Comparison of ENCODE assay signal across 21 mouse cellular contexts in genomic region chr5:135497347-135497955, GRCm38 (mm10). TPM values are rescaled to one million over a fixed set of nuclear protein-coding genes. Genes with fewer than 3 reads are reported as not detected.
DNase-seq lines count a peak whose midpoint lies in the region; ATAC-seq and TF ChIP-seq lines count a peak whose summit lies in the region.
"Had no signal": no experiment of that assay in that cellular context is flagged by ENCODE, and none has a peak within 500 bp of the region (broad histone marks: within the 10 kb centered on the region; RNA-seq: fewer than 3 reads in every experiment).

No protein-coding gene starts in this region.

- no peak for ATAC-seq in neural tube, embryonic 13.5 days (ENCODE audit: low read depth)
- ATAC-seq in neural tube, embryonic 15.5 days (ENCODE audit: low FRiP score) = no peak
- ATAC-seq: hindbrain, postnatal 0 days; intestine, embryonic 16.5 days had no signal

- H3K4me2 ChIP-seq in neural tube, embryonic 13.5 days = no peak overlapping the region
- H3K4me2 ChIP-seq in neural tube, embryonic 15.5 days = no peak overlapping the region
- no peak overlapping the region for H3K4me2 ChIP-seq in myocyte (ENCODE audit: low read depth)
- H3K4me2 ChIP-seq: forebrain, embryonic 12.5 days; heart, embryonic 15.5 days; kidney, embryonic 15.5 days; liver, embryonic 13.5 days; lung, embryonic 14.5 days; midbrain, embryonic 12.5 days; stomach, embryonic 15.5 days had no signal

- TF ChIP-seq POLR2A in myocyte (IDR thresholded peaks at IDR 0.05; ENCODE audit: insufficient read length, low read depth) = no peak

- H3K4me3 ChIP-seq in neural tube, embryonic 13.5 days = no peak overlapping the region
- H3K4me3 ChIP-seq in neural tube, embryonic 15.5 days (replicated peaks) = no peak overlapping the region
- no peak overlapping the region for H3K4me3 ChIP-seq in myocyte
- H3K4me3 ChIP-seq: forebrain, embryonic 12.5 days; heart, embryonic 15.5 days; kidney, embryonic 15.5 days; liver, embryonic 13.5 days; midbrain, embryonic 12.5 days; stomach, embryonic 15.5 days had no signal

- H3K9me3 ChIP-seq in neural tube, embryonic 13.5 days = no peaks in the 10 kb centered on the region
- H3K9me3 ChIP-seq in neural tube, embryonic 15.5 days (replicated peaks) = no peaks in the 10 kb centered on the region
- H3K9me3 ChIP-seq: forebrain, embryonic 12.5 days; heart, embryonic 15.5 days; kidney, embryonic 15.5 days; liver, embryonic 13.5 days; midbrain, embryonic 12.5 days; stomach, embryonic 15.5 days had no signal

- H3K36me3 ChIP-seq in neural tube, embryonic 13.5 days = no peaks in the 10 kb centered on the region
- H3K36me3 ChIP-seq in neural tube, embryonic 15.5 days = no peaks in the 10 kb centered on the region
- H3K36me3 ChIP-seq in myocyte (ENCODE audit: control insufficient read depth, insufficient read depth) = no peaks in the 10 kb centered on the region
- H3K36me3 ChIP-seq: forebrain, embryonic 12.5 days; heart, embryonic 15.5 days; kidney, embryonic 15.5 days; liver, embryonic 13.5 days; midbrain, embryonic 12.5 days; stomach, embryonic 15.5 days had no signal

- peaks cover 25% of the 10 kb centered on the region for H3K4me1 ChIP-seq in neural tube, embryonic 13.5 days (replicated peaks)
- H3K4me1 ChIP-seq in neural tube, embryonic 15.5 days = peaks cover 13% of the 10 kb centered on the region; the same call in 1 of the 2 replicates
- H3K4me1 ChIP-seq: forebrain, embryonic 12.5 days; liver, embryonic 13.5 days; midbrain, embryonic 12.5 days; stomach, embryonic 15.5 days had no signal

- no peaks in the 10 kb centered on the region for H3K27me3 ChIP-seq in neural tube, embryonic 13.5 days
- H3K27me3 ChIP-seq in neural tube, embryonic 15.5 days (replicated peaks) = no peaks in the 10 kb centered on the region
- no peaks in the 10 kb centered on the region for H3K27me3 ChIP-seq in myocyte (ENCODE audit: control insufficient read depth, insufficient read depth, insufficient read length)
- H3K27me3 ChIP-seq: forebrain, embryonic 12.5 days; heart, embryonic 15.5 days; kidney, embryonic 15.5 days; liver, embryonic 13.5 days; midbrain, embryonic 12.5 days; stomach, embryonic 15.5 days had no signal

- intact Hi-C loops in gastrocnemius, postnatal 14 days (cut with DNase I; ENCODE audit: low total_unique reads) = no loop called here

- peak overlapping the region; percentile 15 for H3K27ac ChIP-seq in neural tube, embryonic 13.5 days (replicated peaks)
- H3K27ac ChIP-seq in neural tube, embryonic 15.5 days (replicated peaks) = no peak overlapping the region
- H3K27ac ChIP-seq: forebrain, embryonic 12.5 days; heart, embryonic 15.5 days; hindbrain, postnatal 0 days; kidney, embryonic 15.5 days; liver, embryonic 13.5 days; midbrain, embryonic 12.5 days; stomach, embryonic 15.5 days had no signal

- DNase-seq in adrenal gland, adult (ENCODE audit: inconsistent age in 2 of 2, low spot score in 1 of 2) = peak; percentile 35 to 85
- no peak for DNase-seq in adrenal gland, adult 18-20 months (ENCODE audit: low spot score in 2 of 2)
- peak; percentile 30 for DNase-seq in gastrocnemius, postnatal 14 days
- no peak for DNase-seq in gastrocnemius, adult 8-10 months (ENCODE audit: low spot score in 2 of 2)
- DNase-seq in right cerebral cortex, adult 18-20 months = no peak
- DNase-seq: cerebellum, adult 9-10 months; kidney, postnatal 36 days; liver, embryonic 13.5 days; lung, embryonic 14.5 days; right cerebral cortex, postnatal 4 days; thymus, postnatal 36 days had no signal

- no peaks in the 10 kb centered on the region for H3K79me2 ChIP-seq in myocyte (ENCODE audit: control insufficient read depth, insufficient read depth)

- WGBS in neural tube, embryonic 13.5 days = 61% methylated on average over 6 of the region's 6 CpGs
- WGBS in neural tube, embryonic 15.5 days = 61% methylated on average over 6 of the region's 6 CpGs

- H3K9ac ChIP-seq in neural tube, embryonic 13.5 days = no peak overlapping the region
- no peak overlapping the region for H3K9ac ChIP-seq in neural tube, embryonic 15.5 days (replicated peaks)
- H3K9ac ChIP-seq: forebrain, embryonic 12.5 days; heart, embryonic 15.5 days; kidney, embryonic 15.5 days; liver, embryonic 13.5 days; lung, embryonic 14.5 days; midbrain, embryonic 12.5 days; stomach, embryonic 15.5 days had no signal

- H3ac ChIP-seq in myocyte (ENCODE audit: control insufficient read depth, insufficient read length) = no peak overlapping the region

TF ChIP-seq in myocyte, 11 proteins besides CTCF, POLR2A, EP300 and RAD21:
- TF ChIP-seq E2F4 (IDR thresholded peaks at IDR 0.05; ENCODE audit: insufficient read depth) (no peak), MYOG (IDR thresholded peaks at IDR 0.05; ENCODE audit: control insufficient read depth in 1 of 3, insufficient read depth in 1 of 3, insufficient read length in 2 of 3, low read depth in 2 of 3) (peak; percentile 15 to 77 (median 65)), MYOD1 (IDR thresholded peaks at IDR 0.05; ENCODE audit: control insufficient read depth in 1 of 3, insufficient read length in 2 of 3, low read depth in 2 of 3) (peak in 2 of 3 experiments; percentile 54 to 78), TCF12 (IDR thresholded peaks at IDR 0.05; ENCODE audit: insufficient read depth, poor library complexity, severe bottlenecking) (peak; percentile 0)

RNA-seq across cellular contexts. Expression of gene Hip1, which starts 47.5 kb away (rescaled TPM):
- 10 to 100 TPM; 19.7 to 24.4 TPM for total RNA-seq in adrenal gland, adult 18-20 months (2021)
- total RNA-seq in gastrocnemius, postnatal 14 days (2021) = 10 to 100 TPM; 54.1 to 58.9 TPM
- 10 to 100 TPM; 14.7 to 17.2 (median 16.0) TPM for total RNA-seq in gastrocnemius, adult 8-10 months (2022)
- 48.3 and 48.6 TPM in 2 replicates for polyA plus RNA-seq in neural tube, embryonic 13.5 days (2015; fragmentation: Nextera tagmentation; extraction: Ambion mirVana)
- 37.8 and 41.2 TPM in 2 replicates for polyA plus RNA-seq in neural tube, embryonic 15.5 days (2015; fragmentation: Nextera tagmentation; extraction: Ambion mirVana)
- polyA plus RNA-seq in myocyte (2012; fragmentation: generic; extraction: Trizol) = 65.2 TPM

Comparison
In these comparisons a context has a peak if more than half of its experiments do, and no peak if none do; other contexts are left out.
1. DNase-seq: peak in adrenal gland, adult (2 of 2) and gastrocnemius, postnatal 14 days (single experiment); none in adrenal gland, adult 18-20 months (0 of 2), gastrocnemius, adult 8-10 months (0 of 2) and right cerebral cortex, adult 18-20 months (single experiment).